Mouse (Mus musculus) midbrain, postnatal 0 days (tissue): Measurements from ENCODE around the gene Reep3. TPM values are rescaled to one million over a fixed set of nuclear protein-coding genes. Genes with fewer than 3 reads are reported as not detected.

Experiments
- ATAC-seq: fragments of 200-750 bp; cut with Nextera tagmentation; 2 replicates; pipeline ENCODE4 v1.8.0; 2017; ENCODE audit warnings: moderate number of reproducible peaks, mild to moderate bottlenecking, moderate TSS enrichment, moderate library complexity; ENCODE audit not compliant: low FRiP score
- DNase-seq: peaks from one replicate; pipeline ENCODE4 v3.0.0-alpha.2; 2015; ENCODE audit warnings: low spot score
- H3K27ac ChIP-seq: fragments of 300-500 bp; sonication (generic); 2 replicates; pipeline ENCODE4 v1.5.1; 2014; ENCODE audit warnings: low read depth, mild to moderate bottlenecking, low read length, mixed read lengths
- H3K27me3 ChIP-seq: fragments of 300-500 bp; sonication (generic); 2 replicates; pipeline ENCODE4 v1.6.1; 2014; ENCODE audit warnings: low read length, control low read depth, mixed read lengths; ENCODE audit not compliant: insufficient read depth
- H3K36me3 ChIP-seq: fragments of 300-500 bp; sonication (generic); 2 replicates; pipeline ENCODE4 v1.6.1; 2014; ENCODE audit warnings: low read length, control low read depth, mixed read lengths; ENCODE audit not compliant: insufficient read depth
- H3K4me1 ChIP-seq: fragments of 300-500 bp; sonication (generic); 2 replicates; pipeline ENCODE4 v1.6.1; 2014; ENCODE audit warnings: mild to moderate bottlenecking, control low read depth, antibody characterized with exemption, low read length, mixed read lengths; ENCODE audit not compliant: insufficient read depth
- H3K4me2 ChIP-seq: fragments of 300-500 bp; sonication (generic); 2 replicates; pipeline ENCODE4 v1.6.1; 2014; ENCODE audit warnings: low read depth, mild to moderate bottlenecking, low read length, mixed read lengths; ENCODE audit not compliant: poor library complexity, severe bottlenecking
- H3K4me3 ChIP-seq: fragments of 300-500 bp; sonication (generic); 2 replicates; pipeline ENCODE4 v1.5.1; 2014; ENCODE audit warnings: low read depth, mild to moderate bottlenecking, low read length, moderate library complexity
- H3K9ac ChIP-seq: fragments of 300-500 bp; sonication (generic); replicated peaks from 2 replicates; pipeline ENCODE4 v1.6.1; 2014; ENCODE audit warnings: mild to moderate bottlenecking, low read length, moderate library complexity, mixed read lengths; ENCODE audit not compliant: poor library complexity, severe bottlenecking
- H3K9me3 ChIP-seq: fragments of 300-500 bp; sonication (generic); 2 replicates; pipeline ENCODE4 v1.6.1; 2016; ENCODE audit warnings: low read length, control low read depth
- CTCF ChIP-seq: IDR thresholded peaks from 2 replicates; pipeline ENCODE4 v1.5.1; 2016; ENCODE audit warnings: antibody characterized with exemption, mild to moderate bottlenecking
- WGBS: fragments of 180-500 bp; shearing (Covaris S2); extraction: QIAGEN DNeasy Blood & Tissue Kit; methylation state at CpG from one replicate; pipeline ENCODE4 v1.1.7; 2014; 5-methylcytosine and 5-hydroxymethylcytosine counted together
- polyA plus RNA-seq: library from polyadenylated mRNA; unstranded; fragments of >200 nt; fragmentation: Nextera tagmentation; extraction: Ambion mirVana; gene quantifications from 2 replicates; pipeline ENCODE4 v1.2.1, GENCODE M21; 2015
- total RNA-seq: library from RNA; depleted of rRNA; stranded (reverse); fragments of >200 nt; gene quantifications from 2 replicates; pipeline ENCODE4 v1.2.3, GENCODE M21; 2014

Gene Reep3
- total and polyA plus RNA-seq, 2 experiments from 2014 or later, result 26.6 to 28.1 TPM

DNA sequence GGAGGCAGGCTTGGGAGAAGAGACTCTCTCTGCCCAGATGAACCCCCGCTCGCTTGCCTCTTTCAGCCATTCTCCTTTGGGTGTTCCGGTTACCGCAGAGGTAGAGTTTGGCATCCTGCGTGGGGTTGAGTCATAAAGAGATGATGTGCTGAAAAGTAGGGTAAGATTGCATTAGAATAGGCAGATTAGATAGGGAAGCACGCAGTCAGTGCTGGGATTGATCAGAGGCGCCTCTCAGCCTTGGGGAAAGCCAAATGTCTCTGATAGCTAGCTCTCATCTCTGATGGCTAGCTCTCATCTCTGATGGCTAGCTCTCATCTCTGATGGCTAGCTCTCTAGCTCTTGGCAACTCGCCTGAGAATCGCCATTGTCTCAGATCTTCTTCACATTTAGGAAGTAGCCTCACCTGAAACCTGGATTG lies 4.1 kb upstream of the Reep3 start:
- Histone ChIP-seq H3K9ac (no peak overlapping the region), H3K36me3 (no peaks in the 10 kb centered on the region), H3K4me3 (no peak overlapping the region), H3K9me3 (no peaks in the 10 kb centered on the region), H3K27ac (no peak overlapping the region), H3K4me2 (no peak overlapping the region), H3K4me1 (peaks cover 31% of the 10 kb centered on the region), H3K27me3 (no peaks in the 10 kb centered on the region)
- WGBS, result 56% methylated on average over 9 of the region's 9 CpGs
- no peak for ATAC-seq
- no peak for TF ChIP-seq CTCF
- no peak for DNase-seq

DNA sequence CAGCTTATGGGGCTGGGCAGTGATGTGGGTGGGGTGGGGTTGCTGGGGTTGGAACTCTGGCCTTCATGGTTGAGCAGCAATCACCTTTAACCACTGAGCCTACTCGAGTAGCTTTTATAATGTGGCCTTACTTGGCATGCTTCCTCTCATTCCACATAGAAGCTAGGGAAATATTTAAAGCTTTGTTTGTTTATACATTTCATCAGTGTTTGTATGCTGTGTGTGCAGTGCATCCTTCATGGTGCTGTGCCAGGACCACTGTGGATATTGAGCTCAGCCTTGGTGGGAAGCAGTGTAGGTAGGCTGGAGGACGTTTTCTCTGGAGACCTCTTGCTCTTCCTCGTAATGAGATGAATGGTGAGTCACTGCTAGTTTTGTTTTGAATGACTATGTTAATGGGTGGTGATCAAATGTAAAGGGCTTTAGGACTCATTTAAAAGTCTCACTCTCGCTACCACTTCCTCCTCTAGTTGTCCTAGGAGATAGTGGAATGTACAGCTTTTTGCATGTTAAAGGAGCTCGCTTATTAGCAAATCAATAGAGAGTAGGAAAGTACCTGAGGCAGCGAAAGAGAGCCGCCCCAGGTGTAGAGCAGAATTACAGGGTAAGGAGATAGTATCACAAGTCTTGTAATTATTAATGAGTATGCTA lies 3.4 kb upstream of the Reep3 start:
- WGBS, result 26% methylated on average over 7 of the region's 7 CpGs
- peaks cover 31% of the 10 kb centered on the region for H3K4me1 ChIP-seq
- no peaks in the 10 kb centered on the region for H3K9me3 ChIP-seq
- no peaks in the 10 kb centered on the region for H3K27me3 ChIP-seq
- no peak overlapping the region for H3K4me3 ChIP-seq
- TF ChIP-seq CTCF, result peak; percentile 21; the same call in 1 of the 2 replicates
- no peak overlapping the region for H3K9ac ChIP-seq
- H3K4me2 ChIP-seq, result no peak overlapping the region
- no peaks in the 10 kb centered on the region for H3K36me3 ChIP-seq
- peak; percentile 34 for DNase-seq
- no peak overlapping the region for H3K27ac ChIP-seq
- ATAC-seq, result no peak

DNA sequence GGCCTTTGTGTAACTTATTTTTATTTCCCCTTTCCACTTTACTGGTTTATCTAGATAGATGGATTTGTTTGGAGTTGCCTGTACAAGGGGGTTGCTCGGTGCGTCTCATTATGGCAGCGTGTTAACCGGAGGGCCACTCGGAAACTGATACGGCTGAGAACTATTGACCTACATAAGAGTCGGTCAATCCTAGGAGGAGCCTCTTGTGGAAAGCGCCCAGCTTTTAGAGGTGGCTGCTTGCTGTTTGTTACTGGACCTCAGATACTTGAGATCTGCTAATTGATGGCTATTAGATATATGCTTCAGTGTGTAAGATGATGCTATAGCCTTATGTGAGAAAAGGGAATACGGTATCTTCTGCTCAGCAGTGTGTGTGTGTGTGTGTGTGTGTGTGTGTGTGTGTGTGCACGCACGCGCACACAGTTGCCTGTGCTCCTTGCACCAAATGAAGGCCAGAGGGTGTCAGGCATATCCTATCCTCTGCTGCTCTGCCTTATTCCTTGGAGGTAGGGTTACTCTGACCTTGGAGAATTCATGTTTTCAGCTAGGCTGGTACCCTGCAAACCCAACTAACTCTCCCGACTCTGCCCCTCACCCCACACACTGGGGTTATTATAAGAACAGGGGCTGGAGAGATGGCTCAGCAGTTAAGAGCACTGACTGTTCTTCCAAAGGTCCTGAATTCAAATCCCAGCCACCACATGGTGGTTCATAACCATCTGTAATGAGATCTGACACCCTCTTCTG lies 2.6 kb upstream of the Reep3 start:
- peak overlapping the region; percentile 88; the same call in 1 of the 2 replicates for H3K4me3 ChIP-seq
- H3K9me3 ChIP-seq, result no peaks in the 10 kb centered on the region
- no peaks in the 10 kb centered on the region for H3K27me3 ChIP-seq
- no peak overlapping the region for H3K27ac ChIP-seq
- peaks cover 28% of the 10 kb centered on the region for H3K4me1 ChIP-seq
- ATAC-seq (no peak), DNase-seq (no peak)
- H3K9ac ChIP-seq, result no peak overlapping the region
- H3K36me3 ChIP-seq, result no peaks in the 10 kb centered on the region
- no peak for TF ChIP-seq CTCF
- 58% methylated on average over 13 of the region's 13 CpGs for WGBS
- peak overlapping the region; percentile 75 for H3K4me2 ChIP-seq

- no peaks in the 10 kb centered on the region for H3K27me3 ChIP-seq
- no peak for DNase-seq
Observed at GRCm38 (mm10) chr10:67098408-67099050, 1.8 kb upstream of the Reep3 start.

DNA sequence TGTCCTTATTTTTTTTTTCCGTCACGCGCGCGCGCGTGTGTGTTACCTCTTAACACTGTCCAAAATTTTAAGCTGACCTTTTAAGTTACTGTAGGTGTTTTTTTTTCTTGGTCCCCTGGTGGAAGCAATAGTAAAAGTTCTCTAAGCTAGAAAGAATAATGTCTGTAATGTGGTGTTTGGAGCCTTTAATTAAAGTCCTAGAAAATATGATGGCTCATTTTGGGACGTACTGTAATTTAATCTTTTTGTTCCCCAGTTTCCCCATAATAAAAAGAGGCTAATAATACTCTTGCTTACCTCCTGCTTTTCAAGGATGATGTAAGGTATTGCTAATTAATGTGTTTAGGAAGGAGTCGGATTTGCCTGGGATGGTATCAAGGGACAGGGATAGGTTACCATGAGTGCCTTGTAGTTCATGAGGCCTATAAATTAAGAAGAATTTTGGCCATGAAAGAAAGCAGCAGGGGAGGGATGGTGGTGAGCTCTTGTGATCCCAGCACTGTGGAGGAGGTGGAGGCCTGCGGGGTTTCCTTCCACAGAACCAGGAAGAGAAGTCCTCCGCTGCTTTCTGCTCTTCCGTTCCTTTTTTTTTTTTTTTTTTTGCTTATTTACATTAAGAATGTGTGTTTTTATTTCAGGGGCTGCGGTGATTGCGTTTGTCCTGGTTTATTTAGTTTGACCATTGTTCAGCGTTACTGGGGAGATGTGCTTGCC lies 849 bp upstream of the Reep3 start:
- peak overlapping the region; percentile 88 for H3K4me3 ChIP-seq
- peaks cover 24% of the 10 kb centered on the region for H3K4me1 ChIP-seq
- H3K27me3 ChIP-seq, result no peaks in the 10 kb centered on the region
- peak overlapping the region; percentile 94 for H3K27ac ChIP-seq
- DNase-seq (peak; percentile 40), ATAC-seq (no peak)
- no peaks in the 10 kb centered on the region for H3K9me3 ChIP-seq
- TF ChIP-seq CTCF, result peak; percentile 26; the same call in 1 of the 2 replicates
- peak overlapping the region; percentile 93 for H3K9ac ChIP-seq
- H3K36me3 ChIP-seq, result no peaks in the 10 kb centered on the region
- WGBS, result 2% methylated on average over 15 of the region's 15 CpGs
- H3K4me2 ChIP-seq, result peak overlapping the region; percentile 75

More at GRCm38 (mm10) chr10:67098408-67099050, 1.8 kb upstream of the Reep3 start:
- no peak for ATAC-seq
- Histone ChIP-seq H3K27ac (no peak overlapping the region), H3K4me1 (peaks cover 24% of the 10 kb centered on the region), H3K36me3 (no peaks in the 10 kb centered on the region), H3K4me3 (peak overlapping the region; percentile 88), H3K4me2 (peak overlapping the region; percentile 75), H3K9me3 (no peaks in the 10 kb centered on the region), H3K9ac (peak overlapping the region; percentile 39)
- no peak for TF ChIP-seq CTCF
- WGBS, result 17% methylated on average over 7 of the region's 7 CpGs
